In genomic region chr4:126782996-126783395, GRCm38 (mm10) we compare ENCODE assay signal across 13 mouse cellular contexts. TPM values are rescaled to one million over a fixed set of nuclear protein-coding genes. Genes with fewer than 3 reads are reported as not detected.
DNase-seq lines count a peak whose midpoint lies in the region; ATAC-seq lines count a peak whose summit lies in the region.
"Had no signal": no experiment of that assay in that cellular context is flagged by ENCODE, and none has a peak within 500 bp of the region (broad histone marks: within the 10 kb centered on the region; RNA-seq: fewer than 3 reads in every experiment).

No protein-coding gene starts in this region.

- peak overlapping the region; percentile 87 for H3K27ac ChIP-seq in limb, embryonic 12.5 days
- H3K27ac ChIP-seq in limb, embryonic 10.5 days = no peak overlapping the region
- no peak overlapping the region for H3K27ac ChIP-seq in hindbrain, embryonic 11.5 days (ENCODE audit: low read depth, low read length)
- H3K27ac ChIP-seq: hindbrain, embryonic 13.5 days; liver, embryonic 12.5 days had no signal

- H3K9me3 ChIP-seq in limb, embryonic 12.5 days = no peaks in the 10 kb centered on the region
- no peaks in the 10 kb centered on the region for H3K9me3 ChIP-seq in limb, embryonic 10.5 days (replicated peaks)
- no peaks in the 10 kb centered on the region for H3K9me3 ChIP-seq in hindbrain, embryonic 11.5 days (ENCODE audit: control insufficient read depth, low read length)
- H3K9me3 ChIP-seq: hindbrain, embryonic 13.5 days; liver, embryonic 12.5 days had no signal

- H3K9ac ChIP-seq in limb, embryonic 12.5 days (replicated peaks) = no peak overlapping the region
- no peak overlapping the region for H3K9ac ChIP-seq in hindbrain, embryonic 11.5 days (ENCODE audit: low read depth, low read length)
- H3K9ac ChIP-seq: hindbrain, embryonic 13.5 days; liver, embryonic 12.5 days had no signal

- peaks cover 58% of the 10 kb centered on the region for H3K4me1 ChIP-seq in limb, embryonic 12.5 days (replicated peaks)
- peaks cover 45% of the 10 kb centered on the region for H3K4me1 ChIP-seq in limb, embryonic 10.5 days
- H3K4me1 ChIP-seq in hindbrain, embryonic 11.5 days (replicated peaks; ENCODE audit: control insufficient read depth, insufficient read depth, low read length) = no peaks in the 10 kb centered on the region; the same call in 1 of the 2 replicates
- H3K4me1 ChIP-seq: liver, embryonic 12.5 days had no signal

- H3K4me3 ChIP-seq in limb, embryonic 12.5 days (replicated peaks) = no peak overlapping the region
- no peak overlapping the region for H3K4me3 ChIP-seq in limb, embryonic 10.5 days
- no peak overlapping the region for H3K4me3 ChIP-seq in hindbrain, embryonic 11.5 days (ENCODE audit: low read depth, low read length)
- H3K4me3 ChIP-seq: hindbrain, embryonic 13.5 days; liver, embryonic 12.5 days had no signal

- 57% methylated on average over 8 of the region's 8 CpGs for WGBS in limb, embryonic 12.5 days
- WGBS in limb, embryonic 10.5 days = 87% methylated on average over 8 of the region's 8 CpGs
- WGBS in hindbrain, embryonic 11.5 days = 87% methylated on average over 8 of the region's 8 CpGs

- no peak overlapping the region for H3K4me2 ChIP-seq in limb, embryonic 12.5 days
- no peak overlapping the region for H3K4me2 ChIP-seq in hindbrain, embryonic 11.5 days (replicated peaks; ENCODE audit: low read depth, low read length)
- H3K4me2 ChIP-seq: hindbrain, embryonic 13.5 days; liver, embryonic 12.5 days had no signal

- H3K36me3 ChIP-seq in limb, embryonic 12.5 days = no peaks in the 10 kb centered on the region
- no peaks in the 10 kb centered on the region for H3K36me3 ChIP-seq in limb, embryonic 10.5 days
- no peaks in the 10 kb centered on the region for H3K36me3 ChIP-seq in hindbrain, embryonic 11.5 days (ENCODE audit: control insufficient read depth, insufficient read depth, low read length)

- ATAC-seq in limb, embryonic 12.5 days (ENCODE audit: insufficient number of reproducible peaks, insufficient read depth, low FRiP score, low TSS enrichment, low read depth) = no peak
- ATAC-seq in hindbrain, embryonic 11.5 days (ENCODE audit: low FRiP score) = no peak
- ATAC-seq: liver, embryonic 12.5 days had no signal

- no peak for DNase-seq in limb, embryonic 10.5 days (ENCODE audit: low spot score)
- DNase-seq in cerebellum, postnatal 25 days = peak; percentile 44 to 50
- peak; percentile 31 to 49 for DNase-seq in layer of hippocampus, postnatal 10 days (ENCODE audit: low spot score in 2 of 2)
- DNase-seq in right cerebral cortex, postnatal 36 days (ENCODE audit: low spot score in 2 of 2) = peak; percentile 48
- DNase-seq in hindbrain, embryonic 11.5 days (ENCODE audit: low spot score) = no peak
- DNase-seq in embryo, embryonic 9.5 days (ENCODE audit: extremely low spot score) = no peak
- DNase-seq: kidney, adult 9 months; lung, postnatal 4 days; thymus, postnatal 36 days had no signal

- no peaks in the 10 kb centered on the region for H3K27me3 ChIP-seq in limb, embryonic 12.5 days
- H3K27me3 ChIP-seq in limb, embryonic 10.5 days (ENCODE audit: low read depth, poor library complexity, severe bottlenecking) = no peaks in the 10 kb centered on the region
- no peaks in the 10 kb centered on the region for H3K27me3 ChIP-seq in hindbrain, embryonic 11.5 days (ENCODE audit: control insufficient read depth, insufficient read depth, low read length)
- H3K27me3 ChIP-seq: hindbrain, embryonic 13.5 days; liver, embryonic 12.5 days had no signal

RNA-seq across cellular contexts. Expression of gene AU040320, which starts 29.7 kb away (rescaled TPM):
- polyA plus RNA-seq in limb, embryonic 12.5 days (2016; fragmentation: Nextera tagmentation; extraction: Ambion mirVana) = 15.7 and 17.4 TPM in 2 replicates
- 18.7 and 19.8 TPM in 2 replicates for polyA plus RNA-seq in limb, embryonic 10.5 days (2016; fragmentation: Nextera tagmentation; extraction: Ambion mirVana)
- total RNA-seq in layer of hippocampus, postnatal 10 days (2021) = 10 to 100 TPM; 48.1 to 48.9 TPM
- polyA plus RNA-seq in hindbrain, embryonic 11.5 days (2014; fragmentation: Nextera tagmentation; extraction: Ambion mirVana) = 28.1 and 28.6 TPM in 2 replicates

RNA-seq across cellular contexts. Expression of gene Ncdn, which starts 29.8 kb away (rescaled TPM):
- polyA plus RNA-seq in limb, embryonic 12.5 days (2016; fragmentation: Nextera tagmentation; extraction: Ambion mirVana) = 33.5 and 35.8 TPM in 2 replicates
- 37.7 and 41.3 TPM in 2 replicates for polyA plus RNA-seq in limb, embryonic 10.5 days (2016; fragmentation: Nextera tagmentation; extraction: Ambion mirVana)
- 100 to 1,000 TPM; 742 to 746 TPM for total RNA-seq in layer of hippocampus, postnatal 10 days (2021)
- 24.5 and 27.0 TPM in 2 replicates for polyA plus RNA-seq in hindbrain, embryonic 11.5 days (2014; fragmentation: Nextera tagmentation; extraction: Ambion mirVana)

RNA-seq across cellular contexts. Expression of gene Tfap2e, which starts 47.0 kb away (rescaled TPM):
- polyA plus RNA-seq in limb, embryonic 12.5 days (2016; fragmentation: Nextera tagmentation; extraction: Ambion mirVana) = not detected in 2 replicates
- not detected in 2 replicates for polyA plus RNA-seq in limb, embryonic 10.5 days (2016; fragmentation: Nextera tagmentation; extraction: Ambion mirVana)
- total RNA-seq in layer of hippocampus, postnatal 10 days (2021) = not detected
- polyA plus RNA-seq in hindbrain, embryonic 11.5 days (2014; fragmentation: Nextera tagmentation; extraction: Ambion mirVana) = 0.95 and 0.99 TPM in 2 replicates
- total RNA-seq: monocyte, adult 5-6 weeks had no signal
- polyA plus RNA-seq: liver, embryonic 12.5 days had no signal

Comparison
In these comparisons a context has a peak if more than half of its experiments do, and no peak if none do; other contexts are left out.
1. DNase-seq: peak in cerebellum, postnatal 25 days (2 of 2), layer of hippocampus, postnatal 10 days (2 of 2) and right cerebral cortex, postnatal 36 days (2 of 2); none in limb, embryonic 10.5 days (single experiment), hindbrain, embryonic 11.5 days (single experiment) and embryo, embryonic 9.5 days (single experiment).